Mouse (Mus musculus) kidney, postnatal 25 days (tissue): ENCODE data around the gene Hira.
"Not testable (repeated sequence)": the region's sequence is repeated elsewhere in the genome, so short reads cannot be mapped to it uniquely, and the experiment has no call there.

Experiments
- DNase-seq, 2 experiments: peaks; one replicate each; pipeline ENCODE4 v3.0.0; 2021; ENCODE audit warnings: mixed read lengths in 2 of 2

Gene Hira

GRCm38 (mm10) chr16:18927963-18928362, 51.1 kb downstream of the Hira start:
- no peak for DNase-seq

DNA sequence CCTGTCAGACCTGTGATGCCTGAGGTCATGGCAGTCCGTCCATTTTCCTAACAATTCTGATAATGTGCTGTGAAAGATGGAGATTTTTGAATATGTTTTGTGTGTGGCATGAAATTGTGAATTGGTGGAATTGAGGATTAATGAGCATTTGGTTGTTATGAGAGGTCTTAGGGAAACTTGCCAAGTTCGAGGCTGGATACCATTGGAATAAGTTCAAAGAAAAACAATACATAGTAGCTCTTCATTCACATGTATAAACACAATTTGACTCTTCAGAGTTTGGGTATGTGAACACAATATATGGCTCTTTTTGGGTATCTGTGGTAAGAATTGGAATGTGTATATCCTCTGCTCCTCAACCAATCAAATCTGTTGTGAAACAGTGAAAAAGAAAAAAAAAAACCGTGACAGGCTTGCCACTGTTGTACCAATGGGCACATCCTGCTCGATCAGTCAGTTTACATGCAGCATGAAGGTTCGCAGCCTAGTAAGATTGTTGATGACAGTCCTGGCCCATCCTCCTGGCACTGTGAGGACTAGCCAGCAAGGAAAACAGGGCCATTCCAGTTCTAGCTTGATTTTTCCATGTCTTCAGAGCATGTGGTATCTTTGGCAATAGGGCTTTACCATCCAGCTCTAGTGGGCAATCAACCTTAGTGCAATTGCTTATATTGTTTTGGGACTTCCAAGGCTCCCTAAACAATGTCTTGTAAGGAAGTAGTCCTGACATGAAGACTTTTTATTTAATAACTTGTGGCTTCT, 61.7 kb downstream of the Hira start:
- DNase-seq, result no peak

DNA sequence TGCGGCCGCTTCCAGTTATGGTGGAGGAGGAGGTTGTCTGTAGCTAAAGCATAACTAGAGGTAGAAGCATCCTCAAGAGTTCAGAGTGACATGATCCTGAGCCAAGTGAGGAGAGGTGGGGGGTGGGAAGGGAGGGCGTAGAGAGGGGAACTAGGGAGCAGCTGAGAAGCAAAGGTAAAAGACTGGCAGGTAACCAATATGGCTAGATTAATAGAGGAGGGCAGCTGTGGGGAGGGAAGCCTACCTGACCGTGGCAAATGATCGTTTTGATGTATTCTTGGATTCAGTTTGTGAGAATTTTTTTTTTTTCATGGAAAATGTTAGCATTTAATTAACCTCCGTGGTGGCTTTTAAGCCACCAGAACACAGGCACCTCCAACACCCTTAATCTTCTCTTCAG, 67.1 kb downstream of the Hira start:
- DNase-seq, result no peak

GRCm38 (mm10) chr16:18948941-18949340, 72.1 kb downstream of the Hira start:
- DNase-seq, result no peak

DNA sequence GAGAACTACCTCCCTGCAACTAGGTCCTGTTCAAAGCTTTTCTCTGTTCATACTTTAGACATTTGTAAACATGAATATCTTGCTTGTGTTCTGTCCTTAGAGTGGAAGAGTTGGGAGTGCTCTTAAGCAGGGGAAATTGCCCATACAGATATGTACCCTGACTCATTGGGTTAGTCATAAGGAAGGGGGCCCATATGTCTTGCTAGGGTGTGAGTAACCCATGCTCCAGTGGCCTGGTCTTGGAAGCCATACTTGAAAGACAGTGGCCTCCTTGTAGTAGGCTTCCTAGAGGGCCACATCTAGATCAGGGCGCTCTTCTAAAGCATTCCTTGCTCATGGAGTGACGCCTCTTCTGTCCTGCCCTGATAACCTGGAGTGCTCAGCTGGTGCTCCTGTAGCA, 73.5 kb downstream of the Hira start:
- no peak for DNase-seq

- no peak for DNase-seq
These were observed 76.0 kb downstream of the Hira start for GRCm38 (mm10) chr16:18952813-18953212.

DNA sequence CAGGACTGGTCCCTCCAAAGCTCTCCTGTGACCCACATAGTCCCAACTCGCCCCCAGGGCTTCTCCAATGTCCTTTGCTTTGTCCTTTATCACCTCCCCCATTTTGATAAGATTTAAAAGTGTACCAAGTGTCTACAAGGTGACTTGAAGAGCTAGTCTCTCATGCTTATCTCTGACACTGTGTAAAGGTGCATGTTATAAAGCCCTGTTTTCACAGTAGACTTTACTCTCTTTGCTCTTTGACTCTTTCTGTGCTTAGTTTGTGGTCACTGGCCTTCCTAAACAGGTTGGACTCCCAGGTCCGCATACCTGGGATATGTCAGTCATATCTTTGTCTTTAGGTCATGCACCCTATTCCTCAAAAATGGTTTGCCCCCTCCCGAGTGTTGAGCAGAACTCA, 78.2 kb downstream of the Hira start:
- DNase-seq, result no peak

- no peak for DNase-seq
These were observed 86.6 kb downstream of the Hira start for GRCm38 (mm10) chr16:18963486-18963885.

DNA sequence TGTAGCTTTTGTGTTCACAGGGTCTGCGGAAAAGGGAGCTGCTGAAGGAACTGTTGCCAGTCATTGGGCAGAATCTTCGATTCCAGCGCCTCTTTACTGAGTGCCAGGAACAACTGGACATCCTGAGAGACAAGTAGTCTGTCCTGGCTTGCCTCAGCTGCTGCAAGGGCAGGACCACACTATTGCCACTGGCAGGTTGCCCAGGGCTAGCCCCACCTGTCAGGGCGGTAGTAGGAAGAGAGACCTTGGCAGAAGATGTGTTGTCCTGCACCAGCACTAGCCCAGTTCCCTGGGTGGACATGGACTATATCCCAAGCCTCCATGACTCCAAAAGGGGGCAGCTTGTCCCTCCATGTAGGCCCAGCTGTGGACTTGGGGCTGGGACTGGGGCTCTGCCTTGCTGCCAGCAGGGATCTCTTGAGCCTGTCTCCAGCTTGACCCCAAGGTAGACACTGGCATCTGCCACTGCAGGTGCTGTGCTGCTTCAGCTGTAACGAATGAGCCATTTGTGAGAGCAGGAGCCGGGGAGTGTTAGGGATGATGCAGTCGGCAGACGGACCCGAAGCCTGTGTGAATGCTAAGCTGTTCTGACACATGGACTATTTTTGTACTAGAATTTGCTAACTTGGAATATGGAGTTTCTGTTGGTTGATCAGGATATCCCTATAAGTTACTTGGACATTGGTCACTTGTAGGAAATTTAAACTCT, 92.7 kb downstream of the Hira start:
- DNase-seq, result no peak

DNA sequence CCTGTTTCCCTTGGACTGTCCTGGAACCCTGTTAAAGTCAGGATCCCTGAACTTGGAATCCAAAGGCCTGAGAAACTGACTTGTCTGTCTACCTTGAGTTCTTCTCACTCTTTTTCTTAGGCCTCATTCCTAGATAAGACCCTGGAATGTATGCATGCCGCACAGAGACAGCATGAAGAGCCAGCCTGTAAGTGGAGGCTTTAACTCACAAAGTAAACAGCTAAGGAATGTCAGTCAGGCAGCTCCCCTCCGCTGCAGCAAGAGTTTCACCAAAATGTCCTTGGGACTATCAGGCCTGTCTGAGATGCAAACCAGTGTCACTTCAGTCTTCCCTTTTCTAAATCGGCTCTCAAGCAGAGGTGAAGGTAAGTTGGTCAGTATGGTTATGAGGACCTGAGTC, 94.0 kb downstream of the Hira start:
- no peak for DNase-seq

DNA sequence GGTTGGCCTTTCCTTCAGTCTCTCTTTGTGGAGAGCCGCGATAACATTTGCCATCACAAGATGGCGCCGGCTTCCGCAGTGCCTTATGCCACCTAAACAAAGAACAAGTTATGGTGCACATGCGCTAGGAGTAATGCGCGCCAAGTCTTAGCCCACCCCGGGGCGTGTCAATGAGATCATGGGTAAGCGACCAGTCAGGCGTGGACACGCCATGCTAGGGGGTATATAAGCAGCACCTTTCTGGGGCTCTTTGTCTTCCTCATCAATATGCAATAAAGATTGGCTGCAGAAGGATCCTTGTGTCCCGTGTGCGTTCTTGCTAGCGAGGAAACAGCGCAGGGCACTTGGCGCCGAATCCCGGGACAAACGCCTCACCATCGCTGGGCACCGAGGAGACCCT, 98.8 kb downstream of the Hira start:
- DNase-seq, result not testable (repeated sequence)

DNA sequence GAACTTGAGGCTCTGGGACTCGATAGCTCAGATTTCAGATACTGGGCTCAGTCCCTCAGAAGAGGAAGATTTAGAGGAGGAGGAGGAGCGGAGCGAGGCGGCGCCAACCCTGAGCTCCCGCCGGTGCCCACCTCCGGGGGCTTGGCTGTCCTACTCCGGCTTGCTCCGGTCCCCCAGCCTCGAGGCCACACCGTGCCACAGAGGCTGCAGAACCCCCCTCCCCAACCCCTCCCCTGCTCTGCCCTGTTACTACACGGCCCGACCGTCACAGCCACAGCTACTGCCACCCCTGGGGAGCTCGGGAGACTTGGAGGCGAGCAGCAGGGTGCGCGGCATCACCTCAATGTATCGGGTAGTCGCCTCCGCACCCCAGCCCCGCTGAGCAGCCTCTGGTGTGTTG, 99.5 kb downstream of the Hira start:
- DNase-seq, result no peak

DNA sequence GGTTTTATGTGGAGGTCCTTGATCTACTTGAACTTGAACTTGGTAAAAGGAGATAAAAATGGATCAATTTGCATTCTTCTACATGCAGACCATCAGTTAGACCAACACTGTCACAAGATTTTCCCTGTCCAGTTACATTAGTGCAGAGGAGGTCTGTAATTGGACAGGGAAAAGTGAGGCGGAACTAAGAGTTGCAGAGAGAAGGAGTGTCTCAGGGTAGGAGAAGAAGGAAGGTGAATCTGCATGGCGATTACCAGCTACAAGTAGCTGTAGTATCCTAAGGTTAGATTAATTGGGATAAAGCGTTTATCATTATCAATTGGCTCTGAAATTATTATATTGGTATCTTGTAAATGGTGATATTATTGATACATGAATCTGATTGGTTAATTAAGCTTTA, 109.5 kb downstream of the Hira start:
- no peak for DNase-seq

- no peak for DNase-seq
These were observed 110.0 kb downstream of the Hira start for GRCm38 (mm10) chr16:18986860-18987259.

DNA sequence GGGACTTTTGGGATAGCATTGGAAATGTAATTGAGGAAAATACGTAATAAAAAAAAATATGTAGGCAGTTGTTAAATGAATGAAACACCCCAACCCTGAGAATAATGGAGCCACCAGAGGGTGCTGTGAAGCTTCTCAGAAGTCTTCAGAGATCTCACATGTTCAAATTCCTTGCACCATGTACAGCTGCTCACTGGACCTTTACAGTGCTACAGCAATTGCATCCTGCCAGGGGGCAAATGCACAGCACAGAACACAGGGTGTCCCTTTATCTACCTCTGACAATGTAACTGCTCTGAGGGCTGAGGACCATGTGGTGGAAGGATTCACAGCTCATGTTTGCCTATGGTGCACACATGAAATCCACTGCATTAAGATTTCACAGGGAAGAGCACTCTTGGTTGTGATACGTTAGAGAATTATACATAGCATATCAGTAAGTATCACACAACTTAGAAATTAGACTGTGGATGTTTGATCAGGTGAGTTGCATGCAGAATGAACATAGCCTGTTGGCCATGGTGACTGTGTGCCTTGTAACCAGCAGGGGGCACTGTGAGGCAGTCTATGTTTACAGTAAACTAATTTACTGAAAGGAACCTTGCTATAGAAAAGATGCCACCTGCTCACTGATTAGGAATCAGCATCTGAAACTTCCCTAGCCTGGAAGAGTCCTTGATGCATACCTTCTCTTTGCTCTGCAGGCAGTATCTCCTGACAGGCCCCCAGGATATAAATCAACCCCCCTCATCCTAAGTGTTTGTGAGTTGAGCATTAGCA, 126.0 kb downstream of the Hira start:
- peak in 1 of 2 experiments; percentile 4 for DNase-seq

GRCm38 (mm10) chr16:19003757-19004156, 126.9 kb downstream of the Hira start:
- no peak for DNase-seq

DNA sequence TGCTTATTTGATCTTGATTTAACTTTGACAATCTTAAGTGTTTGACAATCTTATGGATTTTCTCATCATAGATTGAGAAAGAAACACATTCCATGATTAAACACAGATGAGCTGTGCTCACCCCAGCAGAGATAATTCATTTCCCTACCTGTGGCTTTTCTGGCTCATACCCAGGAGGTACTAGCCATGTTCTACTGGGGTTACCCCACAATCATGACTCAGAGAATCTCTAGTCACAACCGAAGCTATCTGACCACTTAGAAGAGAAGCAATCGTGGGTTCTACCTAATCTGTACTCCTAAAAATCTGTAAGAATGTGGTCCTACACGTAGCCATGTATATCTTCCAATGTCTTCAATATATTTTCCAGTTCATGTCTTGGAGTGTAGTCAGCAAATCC, 128.5 kb downstream of the Hira start:
- DNase-seq, result no peak

- DNase-seq, result no peak
These were observed 129.9 kb downstream of the Hira start for GRCm38 (mm10) chr16:19006715-19007114.

GRCm38 (mm10) chr16:19007186-19007591, 130.4 kb downstream of the Hira start:
- DNase-seq, result not testable (repeated sequence)

DNA sequence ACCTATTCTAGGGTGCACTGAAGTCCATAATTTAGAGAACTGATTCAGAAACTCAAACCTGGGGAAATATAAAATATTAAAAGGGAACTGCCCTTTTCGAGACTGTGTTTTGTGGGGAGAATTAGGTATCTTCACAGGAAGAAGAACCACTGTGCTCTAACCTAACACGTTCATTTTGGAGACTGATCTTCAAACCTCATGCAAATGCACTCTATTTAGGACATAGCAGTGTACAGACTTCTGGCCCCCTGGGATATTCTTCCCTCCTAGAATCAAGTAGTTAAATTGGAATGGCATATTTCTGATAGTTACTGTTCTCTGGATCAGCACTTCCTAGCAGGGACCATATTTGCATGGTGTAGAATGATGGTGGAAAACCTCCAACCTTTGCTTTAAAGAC, 133.9 kb downstream of the Hira start:
- no peak for DNase-seq

- no peak for DNase-seq
These were observed 136.7 kb downstream of the Hira start for GRCm38 (mm10) chr16:19013550-19013949.

- no peak for DNase-seq
These were observed 137.8 kb downstream of the Hira start for GRCm38 (mm10) chr16:19014650-19015049.
